Mouse (Mus musculus) heart, adult 2 months (tissue): ENCODE results near the gene Mrps34. TPM values are rescaled to one million over a fixed set of nuclear protein-coding genes. Genes with fewer than 3 reads are reported as not detected.

Experiments used
- DNase-seq, 2 experiments: peaks; one replicate each; pipeline ENCODE4 v3.0.0; 2021
- H3K27ac ChIP-seq: fragments of 200-600 bp; 2 replicates; pipeline ENCODE4 v1.8.1; 2022
- H3K27me3 ChIP-seq: fragments of 200-500 bp; 2 replicates; pipeline ENCODE4 v1.6.1; 2012; ENCODE audit warnings: mild to moderate bottlenecking, low read length, inconsistent platforms, mixed read lengths; ENCODE audit not compliant: control insufficient read depth, insufficient read depth
- H3K36me3 ChIP-seq: fragments of 200-500 bp; 2 replicates; pipeline ENCODE4 v1.6.1; 2012; ENCODE audit warnings: low read length, inconsistent platforms; ENCODE audit not compliant: control insufficient read depth, insufficient read depth
- H3K4me1 ChIP-seq: fragments of 200-500 bp; 2 replicates; pipeline ENCODE4 v1.6.1; 2011; ENCODE audit warnings: low read length; ENCODE audit not compliant: control insufficient read depth, insufficient read depth
- H3K4me3 ChIP-seq: fragments of 200-600 bp; 2 replicates; pipeline ENCODE4 v1.8.1; 2022
- H3K79me2 ChIP-seq: fragments of 200-500 bp; replicated peaks from 2 replicates; pipeline ENCODE4 v1.6.1; 2012; ENCODE audit warnings: mild to moderate bottlenecking, inconsistent platforms, low read length, moderate library complexity, mixed read lengths; ENCODE audit not compliant: control insufficient read depth, insufficient read depth
- H3K9ac ChIP-seq: fragments of 200-500 bp; 2 replicates; pipeline ENCODE4 v1.6.1; 2012; ENCODE audit warnings: low read depth, mild to moderate bottlenecking, control low read depth, inconsistent platforms, low read length, mixed read lengths
- CTCF ChIP-seq: fragments of 200-600 bp; IDR thresholded peaks from 2 replicates; pipeline ENCODE4 v1.8.1; 2022; ENCODE audit warnings: antibody characterized with exemption, mild to moderate bottlenecking, moderate library complexity
- EP300 ChIP-seq: fragments of 200-500 bp; IDR thresholded peaks from 2 replicates; pipeline ENCODE4 v1.6.1; 2011; ENCODE audit warnings: low read depth, low read length, control low read depth; ENCODE audit not compliant: insufficient read depth
- POLR2A ChIP-seq: fragments of 200-500 bp; IDR thresholded peaks from 2 replicates; pipeline ENCODE4 v1.6.1; 2011; ENCODE audit warnings: mild to moderate bottlenecking, low read depth, low read length, control low read depth; ENCODE audit not compliant: insufficient read depth
- WGBS: fragments of 180-500 bp; shearing (Covaris S2); methylation state at CpG from one replicate; pipeline ENCODE4 v1.1.7; 2018; 5-methylcytosine and 5-hydroxymethylcytosine counted together
- intact Hi-C: fragments of 180-260 bp; cut with DNase I; formaldehyde crosslinking; loops from one replicate; pipeline ENCODE4 v1.15.1; 2025
- polyA plus RNA-seq: library from polyadenylated mRNA; depleted of rRNA; stranded (reverse); fragments of >200 nt; gene quantifications from 2 replicates; pipeline ENCODE4 v1.2.3, GENCODE M21; 2012
- total RNA-seq, 2 experiments: library from RNA; stranded (reverse); gene quantifications; 2 replicates each; pipeline ENCODE4 v1.2.3; 2021

Mrps34 gene
- total and polyA plus RNA-seq, 3 experiments = 95.6 to 133 (median 102) TPM

- peak overlapping the region; percentile 94 for H3K9ac ChIP-seq
- peaks cover 3% of the 10 kb centered on the region for H3K4me1 ChIP-seq
- TF ChIP-seq POLR2A (no peak), CTCF (no peak), EP300 (no peak)
- no peaks in the 10 kb centered on the region for H3K27me3 ChIP-seq
- peak overlapping the region; percentile 92 for H3K27ac ChIP-seq
- intact Hi-C loops = no loop called here
- no peaks in the 10 kb centered on the region for H3K36me3 ChIP-seq
- H3K4me3 ChIP-seq = peak overlapping the region; percentile 93
- no peaks in the 10 kb centered on the region for H3K79me2 ChIP-seq
- DNase-seq = no peak
- WGBS = 8% methylated on average over 23 of the region's 23 CpGs
These were observed 790 bp downstream of the Mrps34 start for GRCm38 (mm10) chr17:24895571-24896240.

GRCm38 (mm10) chr17:24896241-24896992 lies 1.5 kb downstream of the Mrps34 start, which contains the start of gene Nme3:
Nme3 (plus strand) TSS chr17:24896500.
- Histone ChIP-seq H3K4me1 (peaks cover 3% of the 10 kb centered on the region), H3K27ac (peak within 1 kb of the TSS; percentile 92), H3K36me3 (no peaks in the 10 kb centered on the region), H3K27me3 (no peaks in the 10 kb centered on the region), H3K4me3 (peak within 1 kb of the TSS; percentile 93), H3K9ac (peak within 1 kb of the TSS; percentile 94), H3K79me2 (no peaks in the 10 kb centered on the region)
- TF ChIP-seq POLR2A (peak; percentile 47; the same call in 1 of the 2 replicates), EP300 (no peak), CTCF (peak; percentile 17; the same call in 1 of the 2 replicates)
- intact Hi-C loops = no loop called here
- DNase-seq = peak; percentile 80 to 82
- 1% methylated on average over 50 of the region's 50 CpGs for WGBS

- peak overlapping the region; percentile 93 for H3K4me3 ChIP-seq
- H3K4me1 ChIP-seq = peaks cover 3% of the 10 kb centered on the region
- TF ChIP-seq EP300 (0 out of 2 replicates have a peak, but pooled peaks have one; percentile 13), POLR2A (no peak), CTCF (no peak)
- no peaks in the 10 kb centered on the region for H3K27me3 ChIP-seq
- intact Hi-C loops = no loop called here
- peak overlapping the region; percentile 92 for H3K27ac ChIP-seq
- 51% methylated on average over 11 of the region's 11 CpGs for WGBS
- no peaks in the 10 kb centered on the region for H3K36me3 ChIP-seq
- no peaks in the 10 kb centered on the region for H3K79me2 ChIP-seq
- peak overlapping the region; percentile 71 for H3K9ac ChIP-seq
- no peak for DNase-seq
These were observed 2.0 kb downstream of the Mrps34 start for GRCm38 (mm10) chr17:24896993-24897269.

- Histone ChIP-seq H3K4me3 (no peak overlapping the region), H3K27me3 (no peaks in the 10 kb centered on the region), H3K9ac (no peak overlapping the region), H3K4me1 (peaks cover 3% of the 10 kb centered on the region), H3K79me2 (no peaks in the 10 kb centered on the region), H3K27ac (no peak overlapping the region), H3K36me3 (no peaks in the 10 kb centered on the region)
- no peak for TF ChIP-seq POLR2A
- TF ChIP-seq EP300 = no peak
- no peak for TF ChIP-seq CTCF
- intact Hi-C loops = no loop called here
- no peak for DNase-seq
- 86% methylated on average over 4 of the region's 4 CpGs for WGBS
These were observed 2.7 kb downstream of the Mrps34 start for GRCm38 (mm10) chr17:24897600-24897999.

- Histone ChIP-seq H3K4me1 (peaks cover 3% of the 10 kb centered on the region), H3K27ac (peak overlapping the region; percentile 46), H3K9ac (no peak overlapping the region), H3K27me3 (no peaks in the 10 kb centered on the region), H3K4me3 (no peak overlapping the region), H3K79me2 (no peaks in the 10 kb centered on the region), H3K36me3 (no peaks in the 10 kb centered on the region)
- peak in 1 of 2 experiments; percentile 33 for DNase-seq
- 84% methylated on average over 4 of the region's 4 CpGs for WGBS
- TF ChIP-seq POLR2A (no peak), EP300 (no peak), CTCF (no peak)
- intact Hi-C loops = no loop called here
These were observed 3.3 kb downstream of the Mrps34 start for GRCm38 (mm10) chr17:24898041-24898854.
